Mouse (Mus musculus) embryonic facial prominence, embryonic 15.5 days (tissue): ENCODE measurements around the gene Grap2. TPM values are rescaled to one million over a fixed set of nuclear protein-coding genes. Genes with fewer than 3 reads are reported as not detected.

Experiments
- ATAC-seq: fragments of 200-750 bp; cut with Nextera tagmentation; 2 replicates; pipeline ENCODE4 v1.8.0; 2017; ENCODE audit warnings: low read depth, moderate TSS enrichment; ENCODE audit not compliant: insufficient number of reproducible peaks, low FRiP score, low TSS enrichment
- H3K27ac ChIP-seq: fragments of 300-500 bp; sonication (generic); replicated peaks from 2 replicates; pipeline ENCODE4 v1.5.1; 2015; ENCODE audit warnings: mild to moderate bottlenecking, inconsistent platforms
- H3K27me3 ChIP-seq: fragments of 300-500 bp; sonication (generic); 2 replicates; pipeline ENCODE4 v1.6.1; 2015; ENCODE audit warnings: inconsistent platforms
- H3K36me3 ChIP-seq: fragments of 300-500 bp; sonication (generic); 2 replicates; pipeline ENCODE4 v1.6.1; 2015; ENCODE audit warnings: mild to moderate bottlenecking, inconsistent platforms
- H3K4me1 ChIP-seq: fragments of 300-500 bp; sonication (generic); 2 replicates; pipeline ENCODE4 v1.6.1; 2015; ENCODE audit warnings: inconsistent platforms
- H3K4me2 ChIP-seq: fragments of 300-500 bp; sonication (generic); replicated peaks from 2 replicates; pipeline ENCODE4 v1.6.1; 2015; ENCODE audit warnings: mild to moderate bottlenecking, inconsistent platforms
- H3K4me3 ChIP-seq: fragments of 300-500 bp; sonication (generic); replicated peaks from 2 replicates; pipeline ENCODE4 v1.5.1; 2015; ENCODE audit warnings: mild to moderate bottlenecking, inconsistent platforms
- H3K9ac ChIP-seq: fragments of 300-500 bp; sonication (generic); 2 replicates; pipeline ENCODE4 v1.6.1; 2015; ENCODE audit warnings: inconsistent platforms
- H3K9me3 ChIP-seq: fragments of 300-500 bp; sonication (generic); replicated peaks from 2 replicates; pipeline ENCODE4 v1.6.1; 2016; ENCODE audit warnings: inconsistent platforms
- WGBS: fragments of 180-500 bp; shearing (Covaris S2); methylation state at CpG from one replicate; pipeline ENCODE4 v1.1.7; 2015; 5-methylcytosine and 5-hydroxymethylcytosine counted together
- polyA plus RNA-seq: library from polyadenylated mRNA; unstranded; fragments of >200 nt; fragmentation: Nextera tagmentation; extraction: Ambion mirVana; gene quantifications from 2 replicates; pipeline ENCODE4 v1.2.1, GENCODE M21; 2015

The Grap2 gene
- polyA plus RNA-seq, 1 experiment from 2014 or later: 0.87 TPM

- H3K9ac ChIP-seq: no peak overlapping the region
- H3K36me3 ChIP-seq: no peaks in the 10 kb centered on the region
- H3K27ac ChIP-seq: no peak overlapping the region
- peaks cover 16% of the 10 kb centered on the region; the same call in 1 of the 2 replicates for H3K4me1 ChIP-seq
- H3K4me2 ChIP-seq: no peak overlapping the region
- WGBS: 40% methylated on average over 7 of the region's 7 CpGs
- H3K27me3 ChIP-seq: no peaks in the 10 kb centered on the region
- no peak overlapping the region for H3K4me3 ChIP-seq
- no peak for ATAC-seq
- H3K9me3 ChIP-seq: no peaks in the 10 kb centered on the region
These were observed 30.1 kb downstream of the Grap2 start for GRCm38 (mm10) chr15:80602487-80602886.

DNA sequence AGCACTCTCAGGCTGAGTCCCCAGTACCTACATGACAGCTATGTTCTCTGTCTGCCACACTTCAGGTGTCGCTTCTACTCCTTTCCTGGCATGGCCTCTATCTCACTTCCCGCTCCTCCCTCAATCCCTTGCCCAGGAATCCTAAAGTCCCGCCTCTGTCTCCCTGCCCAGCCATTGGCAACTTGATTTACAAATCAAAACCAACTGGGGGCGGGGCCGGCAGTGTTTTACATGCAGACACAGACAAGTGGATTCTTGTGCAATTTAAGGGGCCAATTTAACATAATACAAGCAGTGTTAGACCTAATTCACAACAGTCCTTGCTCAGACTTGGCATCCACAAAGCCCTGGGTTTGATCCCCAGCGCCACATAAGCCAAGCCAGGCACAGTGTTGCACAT lies 31.6 kb downstream of the Grap2 start:
- WGBS: 78% methylated on average over 6 of the region's 6 CpGs
- Histone ChIP-seq H3K9me3 (no peaks in the 10 kb centered on the region), H3K4me3 (no peak overlapping the region), H3K4me1 (peaks cover 9% of the 10 kb centered on the region; the same call in 1 of the 2 replicates), H3K36me3 (no peaks in the 10 kb centered on the region), H3K27ac (no peak overlapping the region), H3K4me2 (no peak overlapping the region), H3K27me3 (no peaks in the 10 kb centered on the region), H3K9ac (no peak overlapping the region)
- ATAC-seq: no peak

DNA sequence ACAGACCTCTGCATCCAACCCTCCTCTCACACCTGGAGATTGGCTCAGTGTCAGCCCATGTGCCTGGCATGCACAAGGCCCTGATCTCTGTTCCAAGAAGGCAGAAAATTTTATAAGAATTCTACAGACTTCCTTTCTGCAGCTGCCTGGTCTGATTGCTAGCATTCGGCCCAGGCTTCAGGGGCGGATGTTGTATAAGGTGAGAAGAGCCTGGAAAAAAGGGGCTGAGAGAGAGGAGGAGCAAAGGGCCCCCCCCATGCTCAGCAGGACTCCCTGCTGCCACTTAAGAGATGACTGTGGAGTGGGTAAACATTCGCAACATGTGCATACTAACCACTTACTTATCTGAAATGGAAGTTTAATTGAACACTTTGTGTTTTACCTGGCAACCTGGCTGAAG lies 35.6 kb downstream of the Grap2 start:
- no peak for ATAC-seq
- no peaks in the 10 kb centered on the region for H3K36me3 ChIP-seq
- 87% methylated on average over 3 of the region's 3 CpGs for WGBS
- H3K27ac ChIP-seq: no peak overlapping the region
- H3K4me1 ChIP-seq: no peaks in the 10 kb centered on the region
- no peak overlapping the region for H3K9ac ChIP-seq
- H3K4me2 ChIP-seq: no peak overlapping the region
- H3K27me3 ChIP-seq: no peaks in the 10 kb centered on the region
- H3K9me3 ChIP-seq: no peaks in the 10 kb centered on the region
- no peak overlapping the region for H3K4me3 ChIP-seq

- H3K27ac ChIP-seq: no peak overlapping the region
- no peak overlapping the region for H3K4me3 ChIP-seq
- H3K4me1 ChIP-seq: peaks cover under 1% of the 10 kb centered on the region; the same call in 1 of the 2 replicates
- H3K27me3 ChIP-seq: no peaks in the 10 kb centered on the region
- 66% methylated on average over 2 of the region's 2 CpGs for WGBS
- ATAC-seq: no peak
- no peaks in the 10 kb centered on the region for H3K36me3 ChIP-seq
- H3K4me2 ChIP-seq: no peak overlapping the region
- H3K9ac ChIP-seq: no peak overlapping the region
- no peaks in the 10 kb centered on the region for H3K9me3 ChIP-seq
These were observed 37.9 kb downstream of the Grap2 start for GRCm38 (mm10) chr15:80610335-80610734.

DNA sequence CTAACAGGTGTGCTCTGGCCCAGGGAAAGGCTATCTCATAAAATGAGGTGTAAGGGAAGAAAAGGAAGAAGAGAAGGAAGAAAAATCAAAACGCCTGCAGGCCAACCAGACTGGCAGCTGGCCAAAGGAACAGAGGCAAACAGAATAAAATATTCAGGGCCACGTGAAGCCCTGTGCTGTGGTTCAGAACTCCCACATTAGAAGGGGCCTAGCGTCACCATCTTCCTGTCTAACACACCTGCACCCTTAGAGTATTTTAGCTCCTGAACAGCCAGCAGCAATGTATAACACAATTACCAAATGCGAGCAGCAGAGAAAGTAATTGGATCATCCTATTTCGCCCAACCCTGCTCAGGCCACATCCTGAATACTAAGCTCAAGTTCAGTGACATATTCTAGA lies 39.1 kb downstream of the Grap2 start:
- no peak overlapping the region for H3K27ac ChIP-seq
- H3K9me3 ChIP-seq: no peaks in the 10 kb centered on the region
- WGBS: 58% methylated on average over 5 of the region's 5 CpGs
- H3K27me3 ChIP-seq: peaks cover 7% of the 10 kb centered on the region
- no peak overlapping the region for H3K4me3 ChIP-seq
- no peaks in the 10 kb centered on the region for H3K36me3 ChIP-seq
- H3K4me1 ChIP-seq: peaks cover 9% of the 10 kb centered on the region
- ATAC-seq: no peak
- no peak overlapping the region for H3K9ac ChIP-seq
- no peak overlapping the region for H3K4me2 ChIP-seq

DNA sequence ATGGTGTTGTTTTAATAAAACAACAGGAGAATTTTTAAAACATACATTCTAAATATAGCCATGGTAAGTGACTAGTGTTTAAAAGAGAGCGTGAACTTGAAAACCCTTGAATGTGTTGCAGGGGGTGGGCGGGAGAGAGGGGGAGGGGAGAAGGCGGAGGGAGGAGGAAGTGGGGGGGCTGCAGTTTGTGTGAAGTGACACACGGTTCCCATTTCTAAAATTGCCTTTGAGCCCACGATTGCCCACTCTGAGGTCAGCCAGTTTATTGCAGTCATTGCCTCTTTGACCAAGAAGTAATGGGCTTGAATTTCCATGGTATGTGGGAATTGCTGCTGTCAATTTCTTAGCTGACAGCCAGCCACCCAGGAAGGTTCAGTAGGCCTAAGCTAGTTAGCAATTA lies 41.5 kb downstream of the Grap2 start:
- Histone ChIP-seq H3K27ac (no peak overlapping the region), H3K4me2 (no peak overlapping the region), H3K36me3 (no peaks in the 10 kb centered on the region), H3K9ac (no peak overlapping the region), H3K9me3 (no peaks in the 10 kb centered on the region), H3K27me3 (peaks cover 13% of the 10 kb centered on the region), H3K4me1 (peaks cover 9% of the 10 kb centered on the region), H3K4me3 (no peak overlapping the region)
- no peak for ATAC-seq
- 38% methylated on average over 5 of the region's 5 CpGs for WGBS

GRCm38 (mm10) chr15:80614500-80615289 lies 42.3 kb downstream of the Grap2 start:
- Histone ChIP-seq H3K4me3 (no peak overlapping the region), H3K4me1 (peaks cover 9% of the 10 kb centered on the region), H3K27me3 (peaks cover 13% of the 10 kb centered on the region), H3K9me3 (no peaks in the 10 kb centered on the region), H3K36me3 (no peaks in the 10 kb centered on the region), H3K27ac (no peak overlapping the region), H3K9ac (no peak overlapping the region), H3K4me2 (no peak overlapping the region)
- WGBS: 60% methylated on average over 18 of the region's 18 CpGs
- no peak for ATAC-seq

DNA sequence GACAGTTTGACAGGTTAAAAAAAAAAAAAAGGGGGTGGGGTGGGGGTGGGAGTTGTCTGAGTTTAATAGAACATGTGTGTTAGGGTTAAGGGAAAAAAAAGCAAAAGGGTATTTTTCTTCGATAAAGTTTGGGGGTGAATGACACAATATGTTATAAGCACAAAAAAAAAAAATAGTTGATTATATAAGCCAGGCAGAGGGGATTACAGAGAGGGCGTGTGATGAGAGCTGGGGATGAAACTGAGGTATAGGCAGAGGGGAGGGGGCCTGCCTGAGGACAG lies 42.8 kb downstream of the Grap2 start:
- Histone ChIP-seq H3K4me2 (no peak overlapping the region), H3K4me1 (peaks cover 9% of the 10 kb centered on the region), H3K36me3 (no peaks in the 10 kb centered on the region), H3K27ac (no peak overlapping the region), H3K4me3 (no peak overlapping the region), H3K27me3 (peaks cover 13% of the 10 kb centered on the region), H3K9ac (no peak overlapping the region), H3K9me3 (no peaks in the 10 kb centered on the region)
- 21% methylated on average over 2 of the region's 2 CpGs for WGBS
- no peak for ATAC-seq

DNA sequence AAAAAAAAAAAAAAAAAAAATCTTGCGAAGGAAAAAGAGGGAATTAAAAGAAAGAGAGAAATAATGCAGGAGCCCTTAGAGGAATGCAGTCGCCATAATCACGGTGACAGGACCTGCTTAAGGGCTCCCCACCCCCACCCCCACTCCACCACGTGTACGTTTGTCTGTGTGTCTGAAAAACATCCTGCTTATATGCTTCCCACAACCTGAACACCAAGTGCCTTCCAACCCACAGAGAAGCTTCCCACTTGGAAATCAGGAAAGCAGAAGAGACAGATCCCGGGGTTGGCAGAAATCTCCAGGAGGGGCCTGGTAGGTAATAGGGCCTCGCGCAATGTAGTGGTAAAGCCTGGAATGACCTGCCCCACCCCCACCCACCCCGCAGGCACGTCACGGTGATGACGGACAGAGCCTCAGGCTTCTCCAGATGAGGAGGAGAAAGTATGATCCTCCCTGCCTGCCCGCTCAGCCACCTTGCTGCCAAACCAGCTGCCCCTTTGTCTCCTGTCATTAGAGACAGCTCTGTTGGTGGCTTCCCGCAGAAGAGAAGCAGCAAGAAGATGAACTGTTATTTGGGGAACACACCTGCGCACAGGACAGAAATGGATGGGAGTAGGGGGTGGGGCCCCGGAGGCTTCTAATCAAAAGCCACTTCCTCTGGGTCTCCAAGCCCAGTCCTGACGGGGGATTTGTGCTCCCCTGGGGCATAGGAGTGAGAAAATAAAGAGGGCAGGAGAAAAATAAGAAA lies 43.4 kb downstream of the Grap2 start:
- H3K27ac ChIP-seq: no peak overlapping the region
- no peaks in the 10 kb centered on the region for H3K9me3 ChIP-seq
- no peak overlapping the region for H3K4me3 ChIP-seq
- WGBS: 4% methylated on average over 17 of the region's 17 CpGs
- no peak overlapping the region for H3K4me2 ChIP-seq
- H3K4me1 ChIP-seq: peaks cover 9% of the 10 kb centered on the region
- H3K9ac ChIP-seq: no peak overlapping the region
- peaks cover 13% of the 10 kb centered on the region for H3K27me3 ChIP-seq
- H3K36me3 ChIP-seq: no peaks in the 10 kb centered on the region
- no peak for ATAC-seq

- no peak for ATAC-seq
These were observed 45.4 kb downstream of the Grap2 start for GRCm38 (mm10) chr15:80617839-80618238.

DNA sequence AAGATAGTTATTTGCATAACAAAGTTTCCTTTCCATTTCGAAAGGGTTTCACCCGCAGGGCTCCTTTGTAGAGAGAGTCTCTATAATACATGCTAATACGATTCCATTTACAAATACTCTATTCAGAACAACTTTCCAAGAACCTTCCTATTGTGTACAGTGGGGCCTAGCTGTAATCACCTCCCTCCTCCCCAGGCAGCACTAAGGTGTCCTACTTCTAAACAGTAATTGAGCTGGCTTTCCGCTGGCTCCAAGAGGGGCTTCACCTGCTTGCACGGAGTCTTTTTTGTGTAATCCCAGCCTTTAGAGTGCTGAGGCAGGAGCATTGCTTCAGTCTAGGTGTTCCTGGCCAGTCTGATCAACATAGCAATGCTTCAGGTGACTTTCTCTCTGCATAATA lies 46.8 kb downstream of the Grap2 start:
- no peak for ATAC-seq

More at GRCm38 (mm10) chr15:80617839-80618238, 45.4 kb downstream of the Grap2 start:
- Histone ChIP-seq H3K27ac (no peak overlapping the region), H3K9me3 (no peaks in the 10 kb centered on the region), H3K4me3 (no peak overlapping the region), H3K27me3 (peaks cover 13% of the 10 kb centered on the region), H3K4me1 (peaks cover 9% of the 10 kb centered on the region), H3K9ac (no peak overlapping the region), H3K36me3 (no peaks in the 10 kb centered on the region), H3K4me2 (no peak overlapping the region)
- 52% methylated on average over 2 of the region's 2 CpGs for WGBS

More for the DNA sequence above, 46.8 kb downstream of the Grap2 start:
- Histone ChIP-seq H3K27me3 (peaks cover 13% of the 10 kb centered on the region), H3K4me3 (no peak overlapping the region), H3K27ac (no peak overlapping the region), H3K9ac (no peak overlapping the region), H3K4me2 (no peak overlapping the region), H3K36me3 (no peaks in the 10 kb centered on the region), H3K9me3 (no peaks in the 10 kb centered on the region), H3K4me1 (peaks cover 9% of the 10 kb centered on the region)
- WGBS: 75% methylated on average over 5 of the region's 5 CpGs
